Mouse (Mus musculus) right cerebral cortex, postnatal 36 days (tissue): ENCODE measurements around the gene Olfr1246.
"Not testable (repeated sequence)": the region's sequence is repeated elsewhere in the genome, so short reads cannot be mapped to it uniquely, and the experiment has no call there.

Source experiments
- DNase-seq, 2 experiments: peaks; one replicate each; pipeline ENCODE4 v3.0.0; 2022; ENCODE audit warnings: low spot score in 2 of 2, mixed read lengths in 1 of 2

Gene Olfr1246

GRCm38 (mm10) chr2:89593057-89593456 lies at the start of gene Olfr1246:
Olfr1246 (minus strand) TSS chr2:89593157.
- DNase-seq = no peak

DNA sequence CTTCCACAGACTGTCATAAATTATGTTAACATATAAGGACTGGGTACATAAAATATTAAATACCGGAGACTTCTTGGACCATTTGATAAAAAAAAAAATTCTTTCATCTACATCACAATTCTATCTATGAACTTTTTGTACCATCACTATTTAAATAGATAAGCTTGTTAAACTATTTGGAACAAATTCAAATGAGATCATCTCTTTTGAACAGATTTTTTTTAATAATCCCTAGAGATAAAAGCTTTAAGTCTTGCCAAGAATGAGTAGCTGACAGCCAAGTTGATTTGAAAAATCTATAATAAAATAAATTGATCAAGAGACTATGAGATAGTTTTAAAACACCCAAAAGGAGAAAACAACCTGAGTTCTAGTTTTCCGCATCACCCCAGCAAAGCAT lies 41.9 kb upstream of the Olfr1246 start, which contains the start of gene Olfr1249:
Olfr1249 (minus strand) TSS at position 101 of the 400 bp plus-strand sequence.
- DNase-seq = no peak

DNA sequence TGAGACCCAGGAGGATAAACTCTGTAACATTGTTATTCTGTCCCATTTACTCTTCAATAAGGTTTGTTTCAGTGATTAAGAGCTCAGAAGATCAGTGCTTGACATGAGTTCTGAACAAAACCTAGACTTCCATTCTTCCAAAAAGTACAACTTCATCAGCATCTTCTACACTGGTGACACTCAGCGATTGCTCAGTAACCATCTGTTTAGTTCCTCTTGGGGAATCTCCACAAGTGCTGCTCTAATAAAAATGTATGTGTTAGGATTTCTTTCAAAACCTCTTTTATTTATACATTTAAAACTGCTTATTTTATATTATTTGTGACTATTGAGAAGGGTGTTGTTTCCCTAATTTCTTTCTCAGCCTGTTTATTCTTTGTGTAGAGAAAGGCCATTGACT lies 25.2 kb upstream of the Olfr1246 start, which contains the start of gene Olfr1248:
Olfr1248 (minus strand) TSS at position 101 of the 400 bp plus-strand sequence.
- DNase-seq = not testable (repeated sequence)

DNA sequence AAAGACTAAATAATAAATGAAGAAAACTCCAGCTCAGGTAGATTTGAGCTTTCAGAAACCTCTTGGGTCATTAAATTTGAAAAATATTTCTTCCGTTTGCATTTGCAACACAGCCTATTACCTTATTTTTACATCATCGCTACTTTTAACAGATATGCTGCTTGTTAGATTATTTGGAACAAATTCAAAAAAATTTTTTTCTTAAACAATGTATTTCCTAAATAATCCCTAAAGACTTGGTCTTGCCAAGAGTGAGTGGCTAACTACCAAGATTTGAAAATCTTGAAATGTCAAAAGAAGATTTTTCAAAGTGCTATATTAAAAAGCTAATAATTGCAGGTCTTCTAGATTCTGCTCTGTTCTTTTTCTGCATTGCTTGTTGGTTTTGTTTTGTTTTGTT lies 21.1 kb upstream of the Olfr1246 start, which contains the start of gene Olfr1247:
Olfr1247 (minus strand) TSS at position 101 of the 400 bp plus-strand sequence.
- DNase-seq = no peak

DNA sequence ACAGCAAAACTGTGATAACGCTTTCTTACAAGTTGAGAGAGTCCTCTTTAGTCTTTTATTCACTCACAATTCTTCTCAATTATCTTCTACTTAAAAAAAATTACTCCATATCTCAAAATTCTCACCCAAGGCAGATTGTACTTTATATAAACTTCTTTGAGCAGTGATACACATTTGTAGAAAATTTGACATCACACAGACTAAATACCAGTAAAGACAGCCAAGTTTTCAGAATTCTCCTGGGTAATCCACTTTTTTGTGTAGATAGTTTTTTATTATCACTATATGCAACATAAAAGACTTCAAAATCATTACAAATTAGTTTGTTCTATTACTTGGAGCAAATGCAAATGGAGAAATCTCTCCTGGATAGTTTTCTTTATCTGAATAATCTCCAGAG lies 14.6 kb downstream of the Olfr1246 start, which contains the start of gene Olfr1245:
Olfr1245 (minus strand) TSS at position 101 of the 400 bp plus-strand sequence.
- no peak for DNase-seq

DNA sequence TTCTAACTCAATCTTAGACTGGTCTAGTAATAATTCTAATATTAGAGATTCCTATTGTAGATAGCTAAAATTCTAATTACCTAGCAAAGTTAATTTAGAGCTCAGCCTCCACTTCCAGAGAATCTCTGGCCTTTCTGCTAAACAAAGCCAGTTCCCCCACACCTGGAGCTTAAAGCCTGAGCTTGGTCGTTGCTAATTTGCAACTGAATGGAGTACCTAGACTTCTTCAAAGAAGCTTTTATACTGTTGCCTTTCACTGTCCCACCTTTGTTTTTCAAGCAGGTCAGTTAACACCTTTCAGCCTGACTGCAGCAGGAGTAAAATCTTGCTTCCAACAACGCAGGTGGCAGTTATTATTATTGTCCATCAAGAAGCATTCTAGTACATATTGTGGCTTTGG lies 30.3 kb downstream of the Olfr1246 start:
- not testable (repeated sequence) for DNase-seq

- no peak for DNase-seq
Observed at GRCm38 (mm10) chr2:89544516-89544915, 48.4 kb downstream of the Olfr1246 start.

DNA sequence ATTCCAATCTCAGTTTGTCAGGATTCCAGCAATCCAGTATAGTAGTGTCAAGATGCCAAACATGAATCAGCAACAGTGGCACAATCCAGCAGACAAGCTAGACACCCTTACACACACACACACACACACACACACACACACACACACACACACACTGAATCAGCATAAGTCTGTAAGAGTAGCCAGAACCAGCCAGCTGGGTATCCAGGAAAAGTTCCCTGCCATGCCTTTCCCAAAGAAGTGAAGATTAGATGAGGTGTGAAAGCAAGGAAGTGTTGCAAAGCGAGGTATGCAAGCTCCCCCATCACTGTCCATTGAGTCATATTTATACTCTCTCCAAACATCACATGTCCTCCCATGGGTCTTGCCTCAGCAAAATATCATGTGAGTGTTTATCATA lies 53.0 kb downstream of the Olfr1246 start:
- peak in 1 of 2 experiments; percentile 37 for DNase-seq
